Mouse (Mus musculus) lung, adult 2 months (tissue): ENCODE measurements around the gene Tnrc18.

Source experiments
- CTCF ChIP-seq: fragments of 200-500 bp; IDR thresholded peaks from 2 replicates; pipeline ENCODE4 v1.5.1; 2011; ENCODE audit warnings: mild to moderate bottlenecking, low read length, control low read depth; ENCODE audit not compliant: insufficient read depth
- POLR2A ChIP-seq: fragments of 200-500 bp; IDR thresholded peaks from 2 replicates; pipeline ENCODE4 v1.6.1; 2011; ENCODE audit warnings: low read depth, mild to moderate bottlenecking, control low read depth, low read length, borderline replicate concordance; ENCODE audit errors: extremely low read depth

GRCm38 (mm10) chr5:142783142-142783540 is 34.3 kb downstream of the Tnrc18 start:
- no peak for TF ChIP-seq CTCF
- no peak for TF ChIP-seq POLR2A
